Mouse (Mus musculus): ENCODE results near the gene Znhit2.

Gene Znhit2

DNA sequence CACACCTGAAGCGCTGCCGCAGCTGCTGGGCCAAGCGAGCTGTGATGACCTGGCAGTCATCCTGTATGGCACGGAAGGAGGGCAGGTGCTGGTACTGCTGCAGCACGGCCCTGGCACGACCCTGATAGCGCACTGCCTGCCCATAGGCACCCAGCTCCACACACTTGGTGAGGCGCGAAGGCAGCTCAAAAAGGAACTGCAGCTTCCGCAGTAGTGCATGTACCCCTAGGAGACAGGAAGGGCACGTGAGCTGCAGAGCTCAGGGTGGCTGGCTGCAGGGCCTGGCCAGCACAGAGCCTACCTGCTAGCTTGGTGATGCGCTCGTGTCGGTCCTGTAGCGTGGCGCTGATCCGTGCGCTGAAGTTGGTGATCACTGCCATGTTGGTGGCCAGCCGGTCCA lies 10.3 kb downstream of the Znhit2 start:
- no peak for DNase-seq (ENCODE audit: low spot score)

DNA sequence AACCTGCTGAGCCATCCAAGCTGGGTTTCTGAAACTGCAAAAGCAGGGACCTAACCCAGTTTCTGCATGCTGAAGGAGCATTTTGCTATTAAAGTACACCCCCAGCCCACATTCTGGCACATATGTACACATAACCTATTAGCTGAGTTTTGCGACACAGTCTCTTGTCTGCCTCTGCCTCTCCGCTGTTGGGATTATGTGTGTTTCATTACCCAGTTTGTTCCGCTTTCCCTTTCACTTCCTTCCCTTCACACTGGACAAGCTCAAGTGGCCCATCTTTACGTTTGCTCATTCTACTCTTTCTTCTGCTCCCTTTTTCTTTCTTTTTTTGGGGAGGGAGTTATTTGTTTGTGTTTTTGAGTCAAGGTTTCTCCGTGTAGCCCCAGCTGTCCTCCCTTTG lies 12.9 kb downstream of the Znhit2 start:
- no peak for DNase-seq (ENCODE audit: low spot score)

- peak; percentile 74 for DNase-seq (ENCODE audit: low spot score)
Measured at GRCm38 (mm10) chr19:6076564-6077393, 15.8 kb downstream of the Znhit2 start, which contains the start of gene Vps51. TSS of gene Vps51 (minus strand) at chr19:6077231.

DNA sequence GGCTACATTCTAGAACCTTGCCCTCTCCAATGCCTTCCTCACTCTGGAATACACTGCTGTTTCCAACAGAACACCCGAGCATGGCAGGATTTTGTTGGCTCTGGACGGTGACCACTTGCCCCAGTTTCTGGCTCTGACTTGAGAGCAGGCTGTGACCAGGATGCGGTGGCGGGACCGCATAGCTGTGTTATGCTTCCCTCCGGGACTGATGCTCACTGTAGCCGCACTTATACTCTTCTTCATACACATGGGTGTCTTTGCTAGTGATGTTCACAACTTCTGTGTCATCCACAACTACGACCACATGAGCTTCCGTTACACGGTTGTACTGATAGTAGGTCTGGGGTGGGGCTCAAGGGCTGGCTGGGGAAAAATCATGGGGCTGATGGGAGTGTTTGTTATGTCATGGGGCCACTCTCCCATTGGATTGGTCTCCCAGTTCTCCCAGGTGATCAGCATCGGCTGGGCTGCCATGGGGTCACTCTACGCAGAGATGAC lies 19.0 kb downstream of the Znhit2 start, which contains the start of gene Tmem262:
TSS of gene Tmem262 (plus strand) at position 51 of the 498 bp plus-strand sequence.
- DNase-seq (ENCODE audit: low spot score): no peak

GRCm38 (mm10) chr19:6082156-6082555 lies 21.2 kb downstream of the Znhit2 start, which contains the start of gene Gm28374:
TSS of gene Gm28374 (minus strand) at chr19:6082256.
- no peak for DNase-seq (ENCODE audit: low spot score)

DNA sequence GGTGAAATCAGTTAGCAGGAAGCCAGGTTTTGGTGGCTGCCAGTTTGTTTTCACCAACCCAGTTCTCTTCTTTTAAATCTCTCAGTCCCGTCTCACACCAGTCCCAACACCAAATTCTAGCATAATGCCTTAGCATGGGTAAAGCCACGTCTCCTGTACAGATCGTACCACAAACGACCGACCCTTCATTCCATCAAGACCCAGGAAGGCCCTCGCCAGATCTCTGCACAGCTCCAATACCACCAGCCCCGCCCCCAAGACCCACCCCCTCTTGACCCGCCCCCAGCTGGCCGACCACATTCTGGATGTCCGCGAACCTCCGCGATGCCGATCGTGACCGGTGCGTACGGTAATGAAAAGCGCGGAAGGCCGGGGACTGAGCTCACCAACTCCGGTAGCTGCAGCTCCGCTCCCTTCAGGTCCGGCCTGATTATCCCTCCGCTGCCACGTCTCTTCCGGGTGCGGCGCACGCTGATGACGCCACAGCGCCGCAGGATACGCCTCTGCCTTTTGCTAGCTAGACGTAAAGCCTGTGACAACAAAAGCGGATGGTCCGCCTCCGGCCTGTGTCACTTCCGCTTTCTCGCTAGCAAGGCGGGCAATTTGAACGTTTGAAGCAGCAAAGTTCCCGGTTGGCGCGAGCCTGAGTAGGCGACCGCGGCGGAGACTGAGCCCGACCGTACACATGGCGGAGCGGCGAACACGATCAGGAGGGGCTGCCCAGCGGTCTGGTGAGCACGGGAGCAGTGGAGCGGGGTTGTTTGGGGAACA lies 23.7 kb downstream of the Znhit2 start, which contains the start of the genes Zfpl1 and Cdca5:
TSS of gene Zfpl1 (minus strand) at position 479 of the 771 bp plus-strand sequence.
TSS of gene Cdca5 (plus strand) at position 506 of the 771 bp plus-strand sequence.
- peak; percentile 93 for DNase-seq (ENCODE audit: low spot score)

DNA sequence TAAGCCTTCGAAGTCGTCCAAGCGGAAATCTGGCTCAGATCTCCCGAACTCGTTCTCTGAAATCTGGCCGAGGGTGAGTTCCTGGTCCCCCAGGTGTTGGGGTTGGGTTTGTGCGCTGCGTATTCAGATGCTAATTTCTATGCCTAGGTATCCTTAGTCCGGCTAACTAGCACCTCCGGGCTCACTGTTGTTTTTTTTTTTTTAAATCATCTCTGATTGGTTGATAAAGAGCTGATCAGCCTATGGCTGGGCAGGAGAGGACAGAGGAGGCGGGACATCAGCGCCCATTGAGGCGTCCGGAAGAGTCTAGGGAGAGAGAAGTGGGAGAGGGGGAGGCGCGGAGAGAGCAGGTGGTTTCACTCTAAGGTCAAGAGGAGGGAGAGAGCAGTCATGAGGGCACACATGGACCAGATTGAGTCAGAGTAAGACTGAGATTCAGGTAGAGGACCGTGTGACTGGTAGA lies 24.5 kb downstream of the Znhit2 start:
- no peak for DNase-seq (ENCODE audit: low spot score)

DNA sequence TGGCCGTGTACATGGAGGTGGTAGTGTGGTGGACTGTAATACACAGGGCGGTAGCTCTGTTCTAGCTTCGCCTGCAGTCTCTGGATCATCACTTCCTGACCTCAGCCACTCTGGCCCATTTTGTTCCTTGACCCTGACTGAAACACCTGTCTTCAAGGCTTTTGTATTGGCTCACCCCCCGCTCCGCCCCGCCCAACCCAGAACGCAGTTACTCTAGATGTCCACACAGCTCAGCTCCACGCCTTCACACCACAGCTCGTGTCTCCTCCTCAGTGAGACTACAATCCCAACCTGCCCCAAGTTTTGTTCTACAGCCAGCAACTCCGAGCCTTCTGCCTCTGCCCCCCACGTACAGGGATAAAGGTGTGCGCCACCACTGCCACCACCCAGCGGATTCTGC lies 27.8 kb downstream of the Znhit2 start:
- no peak for DNase-seq (ENCODE audit: low spot score)

- no peak for DNase-seq (ENCODE audit: low spot score)
Measured at GRCm38 (mm10) chr19:6094119-6094518, 33.1 kb downstream of the Znhit2 start, which contains the start of gene AC131692.1. TSS of gene AC131692.1 (plus strand) at chr19:6094419.

DNA sequence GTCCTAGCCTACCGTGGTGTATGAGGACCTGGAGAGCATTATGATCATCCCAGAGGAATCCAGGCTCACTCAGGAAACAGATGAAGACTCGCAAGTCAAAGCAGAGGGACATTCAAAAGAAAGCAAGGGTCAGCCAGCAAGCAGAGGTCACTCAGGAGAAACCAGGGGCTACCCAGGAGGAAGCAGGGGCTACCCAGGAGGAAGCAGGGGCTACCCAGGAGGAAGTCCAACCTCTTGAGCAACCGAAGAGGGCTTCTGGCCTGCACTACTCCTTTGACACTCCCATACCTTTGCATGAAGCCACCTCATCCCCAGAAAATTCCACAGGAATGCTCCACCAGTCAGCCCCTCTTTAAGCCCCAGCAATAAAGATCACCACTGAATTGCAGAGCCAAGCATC lies 36.9 kb downstream of the Znhit2 start:
- no peak for DNase-seq (ENCODE audit: low spot score)

DNA sequence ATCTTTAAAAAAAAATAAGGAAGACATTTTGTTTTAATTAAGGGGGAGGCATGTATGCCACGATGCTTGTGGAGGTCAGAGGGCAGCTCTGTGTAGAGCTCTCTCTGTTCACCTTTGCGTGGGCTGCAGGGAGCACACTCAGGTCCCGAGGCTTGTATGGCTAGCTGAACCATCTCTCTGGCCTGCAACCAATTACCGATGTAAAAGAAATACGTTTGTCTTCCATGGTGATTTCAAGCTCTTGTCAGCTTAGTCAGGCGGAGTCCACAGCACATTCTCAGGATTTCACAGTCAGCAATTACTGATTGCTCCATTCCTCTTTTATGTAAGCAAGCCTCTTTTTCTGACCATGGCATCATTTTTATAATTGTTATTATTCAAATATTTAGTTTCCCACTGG lies 40.2 kb downstream of the Znhit2 start:
- DNase-seq (ENCODE audit: low spot score): no peak

GRCm38 (mm10) chr19:6102169-6102853 lies 41.3 kb downstream of the Znhit2 start:
- no peak for DNase-seq (ENCODE audit: low spot score)

DNA sequence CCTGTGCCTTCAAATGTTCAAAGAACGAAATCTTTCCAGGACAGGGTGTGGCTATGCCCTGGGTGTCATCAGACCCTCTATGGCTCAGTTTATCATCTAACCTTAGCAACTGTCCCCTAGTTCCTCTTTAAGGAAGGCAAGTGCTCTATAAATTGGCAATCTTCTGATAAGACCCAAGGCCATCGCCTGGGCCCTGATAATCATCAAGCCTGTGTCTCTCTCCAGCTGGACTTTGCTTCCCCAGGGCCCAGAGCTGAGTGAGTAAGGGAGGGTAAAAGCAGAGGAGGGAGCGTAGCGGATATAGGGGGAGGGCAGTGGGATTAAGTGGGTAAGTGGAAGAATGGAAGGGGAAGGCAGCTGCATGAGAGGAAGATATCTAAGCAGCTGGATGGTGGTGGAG lies 43.5 kb downstream of the Znhit2 start:
- DNase-seq (ENCODE audit: low spot score): no peak

- no peak for DNase-seq (ENCODE audit: low spot score)
Measured at GRCm38 (mm10) chr19:6105586-6105985, 44.6 kb downstream of the Znhit2 start, which contains the start of gene Naaladl1. TSS of gene Naaladl1 (plus strand) at chr19:6105782.
